Mouse (Mus musculus) B cell, adult 67 days (primary cell): ENCODE results near the gene Fbxw4. TPM values are rescaled to one million over a fixed set of nuclear protein-coding genes. Genes with fewer than 3 reads are reported as not detected.

Source experiments
- total RNA-seq, 2 experiments: library from RNA; stranded (reverse); gene quantifications; 4 replicates each; pipeline ENCODE4 v1.2.4; 2023

Gene Fbxw4
- 10 to 100 TPM; 55.7 to 56.5 TPM for total RNA-seq

GRCm38 (mm10) chr19:45659738-45660502, at the start of gene Fbxw4:
Fbxw4 (minus strand) TSS chr19:45660312.

GRCm38 (mm10) chr19:45560153-45560890, 99.8 kb downstream of the Fbxw4 start, which contains the start of the genes Poll and Gm17018:
Poll (minus strand) TSS chr19:45560531.
Gm17018 (plus strand) TSS chr19:45560615.

Other genes with a start within 250 kb of the Fbxw4 start
- gene Poll, start 99.8 kb downstream of the Fbxw4 start, total RNA-seq, result 10 to 100 TPM; 12.4 to 13.4 TPM
- gene Gm17018, start 99.7 kb downstream of the Fbxw4 start, total RNA-seq, result 10 to 100 TPM; 15.2 to 17.7 TPM
- gene Fgf8, start 82.6 kb upstream of the Fbxw4 start, total RNA-seq, result not detected
- 10 to 100 TPM; 32.9 to 37.9 TPM for gene Npm3, start 89.3 kb upstream of the Fbxw4 start, total RNA-seq
- 100 to 1,000 TPM; 216 to 235 TPM for gene Mgea5, start 123.5 kb upstream of the Fbxw4 start, total RNA-seq
- 1 to 10 TPM; 1.2 to 3.1 TPM for gene Kcnip2, start 155.7 kb upstream of the Fbxw4 start, total RNA-seq